Mouse (Mus musculus): ENCODE results near the gene Hoxa7. TPM values are rescaled to one million over a fixed set of nuclear protein-coding genes. Genes with fewer than 3 reads are reported as not detected.

Hoxa7 gene
- total and polyA plus RNA-seq, 2 experiments from 2014 or later = 0.07 TPM; not detected in 1

DNA sequence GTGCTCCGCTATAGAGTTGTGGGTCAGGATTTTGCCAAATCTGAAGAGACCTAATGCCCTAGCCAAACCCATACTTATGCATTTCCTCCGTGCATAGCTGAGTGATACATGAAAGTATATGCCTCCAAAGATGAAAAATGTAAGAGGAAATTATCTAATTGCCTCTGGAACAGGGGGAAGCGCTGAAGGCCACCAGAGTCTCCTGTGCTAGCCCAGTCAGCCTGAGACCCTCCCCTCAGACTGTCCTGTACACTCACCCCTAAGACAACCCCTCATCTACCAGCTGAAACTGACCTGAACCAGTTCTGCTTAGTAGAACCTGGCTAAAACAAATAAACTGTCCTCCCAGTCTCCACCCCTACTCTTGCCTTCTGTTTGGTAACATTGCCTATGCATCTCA is 40.9 kb downstream of the Hoxa7 start:
- Histone ChIP-seq H3K4me3 (ENCODE audit: low read depth, low read length) (no peak overlapping the region), H3K4me1 (ENCODE audit: control insufficient read depth, insufficient read depth) (no peaks in the 10 kb centered on the region), H3K36me3 (replicated peaks; ENCODE audit: control insufficient read depth, insufficient read depth, low read length) (no peaks in the 10 kb centered on the region), H3K27me3 (ENCODE audit: control insufficient read depth, insufficient read depth, low read length) (peaks cover 99% of the 10 kb centered on the region), H3K9ac (replicated peaks; ENCODE audit: low read depth, low read length) (no peak overlapping the region), H3K9me3 (replicated peaks; ENCODE audit: control insufficient read depth, low read length) (no peaks in the 10 kb centered on the region), H3K27ac (ENCODE audit: low read depth) (no peak overlapping the region), H3K4me2 (ENCODE audit: low read depth, low read length) (no peak overlapping the region)
- ATAC-seq (ENCODE audit: insufficient read depth, low read depth) (no peak), DNase-seq (ENCODE audit: low spot score) (no peak)
- TF ChIP-seq CTCF (IDR thresholded peaks at IDR 0.05; ENCODE audit: low read depth) (no peak), EP300 (IDR thresholded peaks at IDR 0.05; ENCODE audit: low read depth) (no peak)
- 23% methylated on average over 3 of the region's 3 CpGs for WGBS

DNA sequence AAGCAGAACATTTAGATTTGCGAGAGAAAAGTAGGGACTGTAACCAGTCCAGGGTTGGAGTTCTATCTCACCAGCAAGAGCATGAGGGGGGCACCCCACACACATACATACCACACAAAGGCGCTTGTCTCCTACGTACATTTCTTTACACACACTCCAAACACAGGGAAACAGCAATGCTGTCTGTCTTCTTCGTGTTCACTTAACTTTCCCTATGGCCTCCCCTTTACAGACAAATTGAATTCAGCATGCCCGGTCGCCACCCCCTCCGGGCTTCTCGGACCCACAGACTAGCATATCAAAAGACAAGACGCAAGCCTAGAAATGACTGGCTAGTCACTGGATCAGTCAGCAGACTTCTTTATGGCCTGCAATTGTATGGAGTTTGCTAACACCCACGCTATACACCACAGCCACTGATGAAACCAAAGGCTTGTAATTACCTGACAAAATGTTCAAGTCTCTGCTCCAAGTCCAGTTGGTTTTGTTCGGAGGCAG is 41.4 kb downstream of the Hoxa7 start:
- DNase-seq (ENCODE audit: low spot score) = no peak
- Histone ChIP-seq H3K27me3 (ENCODE audit: control insufficient read depth, insufficient read depth, low read length) (peaks cover 99% of the 10 kb centered on the region), H3K4me3 (ENCODE audit: low read depth, low read length) (no peak overlapping the region), H3K4me1 (ENCODE audit: control insufficient read depth, insufficient read depth) (no peaks in the 10 kb centered on the region), H3K27ac (ENCODE audit: low read depth) (no peak overlapping the region), H3K9me3 (replicated peaks; ENCODE audit: control insufficient read depth, low read length) (no peaks in the 10 kb centered on the region), H3K36me3 (replicated peaks; ENCODE audit: control insufficient read depth, insufficient read depth, low read length) (no peaks in the 10 kb centered on the region), H3K4me2 (ENCODE audit: low read depth, low read length) (peak overlapping the region; percentile 38; the same call in 1 of the 2 replicates), H3K9ac (replicated peaks; ENCODE audit: low read depth, low read length) (no peak overlapping the region)
- TF ChIP-seq EP300 (IDR thresholded peaks at IDR 0.05; ENCODE audit: low read depth) (no peak), CTCF (IDR thresholded peaks at IDR 0.05; ENCODE audit: low read depth) (no peak)
- ATAC-seq (ENCODE audit: insufficient read depth, low read depth) = no peak
- 12% methylated on average over 11 of the region's 11 CpGs for whole genome bisulfite sequencing

DNA sequence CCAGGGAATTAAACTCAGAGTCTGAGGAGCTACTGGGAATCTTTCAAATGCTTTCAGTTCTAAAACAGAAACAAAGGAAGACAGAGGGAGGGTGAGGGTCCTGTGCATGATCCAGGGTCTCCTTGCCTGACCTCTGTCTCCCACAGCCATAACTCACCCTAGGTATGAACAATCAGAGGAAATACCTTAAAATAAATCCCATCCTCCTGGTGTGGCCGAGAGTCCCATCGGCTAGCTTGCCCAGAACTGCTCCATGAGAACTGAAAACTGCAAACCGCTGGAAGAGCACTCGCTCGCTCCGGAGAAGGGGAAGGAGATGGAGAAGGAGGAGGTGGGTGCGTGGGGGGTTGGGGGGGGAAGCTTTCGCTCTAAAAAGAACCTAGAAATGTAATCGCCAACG is 42.0 kb downstream of the Hoxa7 start:
- H3K4me1 ChIP-seq (ENCODE audit: control insufficient read depth, insufficient read depth) = no peaks in the 10 kb centered on the region
- DNase-seq (ENCODE audit: low spot score) (no peak), ATAC-seq (ENCODE audit: insufficient read depth, low read depth) (no peak)
- no peak overlapping the region for H3K9ac ChIP-seq (replicated peaks; ENCODE audit: low read depth, low read length)
- WGBS = 2% methylated on average over 10 of the region's 10 CpGs
- H3K27me3 ChIP-seq (ENCODE audit: control insufficient read depth, insufficient read depth, low read length) = peaks cover 99% of the 10 kb centered on the region
- no peaks in the 10 kb centered on the region for H3K36me3 ChIP-seq (replicated peaks; ENCODE audit: control insufficient read depth, insufficient read depth, low read length)
- no peak for TF ChIP-seq CTCF (IDR thresholded peaks at IDR 0.05; ENCODE audit: low read depth)
- no peak for TF ChIP-seq EP300 (IDR thresholded peaks at IDR 0.05; ENCODE audit: low read depth)
- peak overlapping the region; percentile 4 for H3K4me3 ChIP-seq (ENCODE audit: low read depth, low read length)
- H3K9me3 ChIP-seq (replicated peaks; ENCODE audit: control insufficient read depth, low read length) = no peaks in the 10 kb centered on the region
- H3K4me2 ChIP-seq (ENCODE audit: low read depth, low read length) = peak overlapping the region; percentile 38
- H3K27ac ChIP-seq (ENCODE audit: low read depth) = no peak overlapping the region

DNA sequence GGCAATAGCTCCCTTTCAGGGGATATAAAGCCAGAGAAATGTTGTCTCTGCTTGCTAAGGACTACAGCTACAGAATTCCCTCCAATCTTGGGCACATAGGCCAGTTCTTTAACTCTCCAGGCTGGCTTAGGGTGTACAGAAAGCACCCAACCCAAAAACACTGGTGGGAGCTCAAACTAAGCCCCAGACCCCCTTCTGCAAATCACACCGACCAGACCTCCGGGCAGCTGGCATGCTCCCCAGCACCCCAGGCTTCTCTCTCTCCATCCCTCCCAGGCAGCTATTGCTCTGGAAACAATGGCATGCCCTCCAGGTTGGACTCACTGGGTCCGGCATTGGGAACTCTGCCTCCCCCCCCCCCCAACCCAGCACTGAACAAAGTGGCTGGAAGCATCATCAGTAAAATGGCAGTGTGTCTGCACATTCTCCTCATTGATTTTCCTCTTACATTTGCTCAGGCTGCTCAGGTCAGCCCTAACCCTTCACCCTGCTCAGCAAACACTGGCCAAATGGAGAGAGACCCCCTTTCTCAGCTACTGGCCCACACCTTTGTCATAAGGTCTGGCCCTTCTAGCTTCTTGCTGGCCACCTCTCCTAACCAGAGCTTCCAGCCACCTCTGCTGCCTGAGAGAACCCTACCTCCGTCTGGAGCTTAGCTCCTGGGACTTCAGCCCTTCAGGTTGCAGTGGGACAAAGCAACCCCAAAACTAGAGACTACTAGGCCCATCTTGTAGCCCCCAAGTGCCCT is 42.6 kb downstream of the Hoxa7 start:
- no peaks in the 10 kb centered on the region for H3K4me1 ChIP-seq (ENCODE audit: control insufficient read depth, insufficient read depth)
- ATAC-seq (ENCODE audit: insufficient read depth, low read depth) (no peak), DNase-seq (ENCODE audit: low spot score) (no peak)
- no peak overlapping the region for H3K9ac ChIP-seq (replicated peaks; ENCODE audit: low read depth, low read length)
- H3K4me3 ChIP-seq (ENCODE audit: low read depth, low read length) = peak overlapping the region; percentile 4
- H3K9me3 ChIP-seq (replicated peaks; ENCODE audit: control insufficient read depth, low read length) = no peaks in the 10 kb centered on the region
- peak overlapping the region; percentile 38 for H3K4me2 ChIP-seq (ENCODE audit: low read depth, low read length)
- no peak overlapping the region for H3K27ac ChIP-seq (ENCODE audit: low read depth)
- H3K36me3 ChIP-seq (replicated peaks; ENCODE audit: control insufficient read depth, insufficient read depth, low read length) = no peaks in the 10 kb centered on the region
- TF ChIP-seq CTCF (IDR thresholded peaks at IDR 0.05; ENCODE audit: low read depth) = no peak
- TF ChIP-seq EP300 (IDR thresholded peaks at IDR 0.05; ENCODE audit: low read depth) = no peak
- H3K27me3 ChIP-seq (ENCODE audit: control insufficient read depth, insufficient read depth, low read length) = peaks cover 99% of the 10 kb centered on the region
- WGBS = 12% methylated on average over 4 of the region's 4 CpGs

DNA sequence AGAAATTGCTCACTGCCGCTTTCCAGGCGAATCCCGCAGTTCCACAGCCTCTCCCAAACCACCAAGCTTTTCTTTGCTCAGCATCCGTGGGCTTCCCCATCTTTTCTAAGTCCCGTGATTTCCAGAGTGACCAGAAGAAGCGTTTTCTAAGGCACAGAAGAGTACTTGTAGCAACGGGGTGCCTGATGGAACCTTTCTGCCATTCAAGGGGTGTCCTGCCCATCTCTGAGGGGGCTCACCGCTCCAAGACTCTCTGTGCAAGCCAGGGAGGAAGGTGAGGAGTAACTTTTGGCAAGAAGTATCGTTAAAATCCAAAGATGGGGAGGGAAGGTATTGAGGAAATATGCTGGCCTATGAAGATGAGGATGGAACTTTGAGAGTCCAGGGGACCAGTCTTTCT is 43.8 kb downstream of the Hoxa7 start:
- Histone ChIP-seq H3K27ac (ENCODE audit: low read depth) (no peak overlapping the region), H3K36me3 (replicated peaks; ENCODE audit: control insufficient read depth, insufficient read depth, low read length) (no peaks in the 10 kb centered on the region), H3K9me3 (replicated peaks; ENCODE audit: control insufficient read depth, low read length) (no peaks in the 10 kb centered on the region), H3K9ac (replicated peaks; ENCODE audit: low read depth, low read length) (no peak overlapping the region), H3K4me1 (ENCODE audit: control insufficient read depth, insufficient read depth) (no peaks in the 10 kb centered on the region), H3K27me3 (ENCODE audit: control insufficient read depth, insufficient read depth, low read length) (peaks cover 99% of the 10 kb centered on the region), H3K4me2 (ENCODE audit: low read depth, low read length) (peak overlapping the region; percentile 44; the same call in 1 of the 2 replicates), H3K4me3 (ENCODE audit: low read depth, low read length) (no peak overlapping the region)
- WGBS = 7% methylated on average over 9 of the region's 9 CpGs
- TF ChIP-seq CTCF (IDR thresholded peaks at IDR 0.05; ENCODE audit: low read depth) (no peak), EP300 (IDR thresholded peaks at IDR 0.05; ENCODE audit: low read depth) (no peak)
- DNase-seq (ENCODE audit: low spot score) (no peak), ATAC-seq (ENCODE audit: insufficient read depth, low read depth) (no peak)
